Mouse (Mus musculus) CD4-positive, CD25-positive, alpha-beta regulatory T cell, adult 2 months (primary cell): Measurements from ENCODE around the gene Mier2.

ENCODE experiments used
- DNase-seq: peaks from one replicate; pipeline ENCODE4 v3.0.0-alpha.2; 2012; ENCODE audit warnings: low read depth, low spot score

Mier2 gene

DNA sequence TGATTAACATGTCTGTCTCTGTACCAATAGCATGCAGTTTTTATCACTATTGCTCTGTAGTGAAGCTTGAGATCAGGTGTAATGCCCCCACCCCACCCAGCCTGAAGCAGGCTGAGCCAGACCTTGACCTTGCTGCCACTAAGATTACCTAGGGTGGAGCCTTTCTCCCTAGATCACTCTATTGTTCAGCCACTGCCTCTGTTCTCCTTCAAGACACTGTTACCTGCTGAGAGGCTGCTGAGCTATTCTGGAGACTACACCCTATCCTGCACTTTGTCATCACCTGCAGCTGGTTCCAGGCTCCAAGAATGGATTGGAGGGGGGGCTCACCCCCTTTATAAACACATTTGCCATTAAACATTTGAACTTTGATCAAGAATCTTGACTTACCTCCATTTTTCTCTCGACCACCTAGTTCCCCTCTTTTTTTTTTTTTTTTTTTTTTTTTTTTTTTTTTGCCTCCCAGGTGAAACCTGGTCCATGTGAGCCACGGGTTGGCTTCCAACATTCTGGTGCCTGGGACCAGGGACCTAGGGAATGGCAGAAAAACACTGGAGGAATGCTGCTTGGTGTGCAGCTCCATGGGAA is 58.2 kb downstream of the Mier2 start:
- no peak for DNase-seq

DNA sequence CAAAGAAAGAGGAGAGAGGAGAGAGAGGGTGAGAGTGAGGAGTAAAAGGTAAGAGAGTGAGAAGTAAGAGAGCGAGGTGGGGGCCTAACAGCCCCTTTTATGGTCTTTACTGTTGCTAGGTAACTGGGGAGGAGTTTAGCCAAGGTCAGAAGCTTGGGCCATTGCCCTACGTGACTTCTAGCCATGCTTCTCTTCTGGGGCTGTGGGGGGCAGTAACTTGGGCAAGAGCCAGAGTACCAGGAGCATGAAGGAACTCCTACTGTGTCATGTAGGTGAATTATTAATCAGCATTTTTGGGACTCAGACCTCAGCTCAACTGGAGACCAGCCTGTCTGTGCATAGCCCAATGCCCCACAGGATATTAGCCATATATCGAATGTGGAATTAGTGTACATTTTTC is 59.1 kb downstream of the Mier2 start:
- no peak for DNase-seq
